Mouse (Mus musculus): ENCODE data around the gene Gas2l3.
A peak's percentile ranks its signal among the peaks of the same experiment; 100 is the strongest.

Gas2l3 gene

GRCm38 (mm10) chr10:89443623-89444151 lies at the start of gene Gas2l3:
TSS of gene Gas2l3 (minus strand) at chr10:89443967.
- peak; percentile 73 to 78 for DNase-seq

- no peak for DNase-seq
Observed at GRCm38 (mm10) chr10:89491321-89491720, 47.6 kb upstream of the Gas2l3 start.

GRCm38 (mm10) chr10:89490250-89490649 lies 46.5 kb upstream of the Gas2l3 start:
- DNase-seq, result no peak

GRCm38 (mm10) chr10:89489459-89489858 lies 45.7 kb upstream of the Gas2l3 start:
- no peak for DNase-seq

- no peak for DNase-seq
Observed at GRCm38 (mm10) chr10:89486995-89487742, 43.4 kb upstream of the Gas2l3 start.

GRCm38 (mm10) chr10:89484907-89485306 lies 41.1 kb upstream of the Gas2l3 start:
- DNase-seq, result no peak

GRCm38 (mm10) chr10:89483812-89484602 lies 40.2 kb upstream of the Gas2l3 start:
- no peak for DNase-seq

GRCm38 (mm10) chr10:89483113-89483512 lies 39.3 kb upstream of the Gas2l3 start:
- no peak for DNase-seq

- DNase-seq, result no peak
Observed at GRCm38 (mm10) chr10:89482142-89482681, 38.4 kb upstream of the Gas2l3 start.

GRCm38 (mm10) chr10:89481638-89482037 lies 37.9 kb upstream of the Gas2l3 start:
- no peak for DNase-seq

- DNase-seq, result no peak
Observed at GRCm38 (mm10) chr10:89478766-89479165, 35.0 kb upstream of the Gas2l3 start.

- DNase-seq, result no peak
Observed at GRCm38 (mm10) chr10:89470596-89471353, 27.0 kb upstream of the Gas2l3 start.

GRCm38 (mm10) chr10:89464760-89465405 lies 21.1 kb upstream of the Gas2l3 start:
- DNase-seq, result no peak

- no peak for DNase-seq
Observed at GRCm38 (mm10) chr10:89462890-89463289, 19.1 kb upstream of the Gas2l3 start.

- peak; percentile 69 to 74 for DNase-seq
Observed at GRCm38 (mm10) chr10:89461856-89462507, 18.2 kb upstream of the Gas2l3 start.

GRCm38 (mm10) chr10:89460972-89461371 lies 17.2 kb upstream of the Gas2l3 start:
- no peak for DNase-seq

- DNase-seq, result no peak
Observed at GRCm38 (mm10) chr10:89458770-89459169, 15.0 kb upstream of the Gas2l3 start.

- no peak for DNase-seq
Observed at GRCm38 (mm10) chr10:89453794-89454193, 10.0 kb upstream of the Gas2l3 start.

GRCm38 (mm10) chr10:89453068-89453641 lies 9.4 kb upstream of the Gas2l3 start:
- DNase-seq, result no peak

GRCm38 (mm10) chr10:89450411-89450810 lies 6.6 kb upstream of the Gas2l3 start:
- DNase-seq, result peak; percentile 8 to 21

GRCm38 (mm10) chr10:89444381-89444780 lies 614 bp upstream of the Gas2l3 start:
- no peak for DNase-seq
